Mouse (Mus musculus) heart, adult 2 months (tissue): ENCODE measurements at regions not wholly inside any gene's neighbourhood (a gene's known extent, or its start where the extent isn't known, plus 50 kb on each side); places are given as distances from the start of the nearest gene placed in this dataset.

Experiments
- EP300 ChIP-seq: fragments of 200-500 bp; IDR thresholded peaks from 2 replicates; pipeline ENCODE4 v1.6.1; 2011; ENCODE audit warnings: low read depth, low read length, control low read depth; ENCODE audit not compliant: insufficient read depth
- POLR2A ChIP-seq: fragments of 200-500 bp; IDR thresholded peaks from 2 replicates; pipeline ENCODE4 v1.6.1; 2011; ENCODE audit warnings: mild to moderate bottlenecking, low read depth, low read length, control low read depth; ENCODE audit not compliant: insufficient read depth

DNA sequence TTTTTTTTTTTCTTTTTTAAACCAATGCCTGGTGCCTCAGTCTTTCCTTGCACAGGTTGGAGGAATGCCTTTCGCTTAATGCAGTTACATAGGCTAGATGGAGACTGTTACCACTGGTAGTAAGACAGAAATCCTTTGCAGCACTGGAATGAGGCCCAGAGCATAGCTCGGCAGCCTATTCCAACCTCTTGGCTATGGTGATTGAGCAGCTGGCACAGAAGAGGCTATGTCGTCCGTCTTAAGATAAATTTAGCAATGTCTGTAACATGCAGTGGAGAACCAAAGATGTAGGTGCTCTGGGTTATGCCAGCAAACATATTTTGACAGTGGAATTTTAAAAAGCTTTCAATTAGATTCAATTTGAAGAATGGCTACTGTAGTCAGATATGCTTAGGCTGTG, 343.2 kb upstream of the Fam98a start:
- TF ChIP-seq POLR2A (no peak), EP300 (no peak)
